Mouse (Mus musculus) cortical plate, adult 2 months (tissue): ENCODE data around the gene Dab1.

Source experiments
- CTCF ChIP-seq: fragments of 200-500 bp; IDR thresholded peaks from 2 replicates; pipeline ENCODE4 v1.5.1; 2011; ENCODE audit warnings: mild to moderate bottlenecking, control low read depth, low read length; ENCODE audit not compliant: insufficient read depth; ENCODE audit errors: extremely low read depth
- POLR2A ChIP-seq: fragments of 200-500 bp; IDR thresholded peaks from 2 replicates; pipeline ENCODE4 v1.6.1; 2011; ENCODE audit warnings: mild to moderate bottlenecking, low read length, control low read depth; ENCODE audit not compliant: insufficient read depth; ENCODE audit errors: extremely low read depth

DNA sequence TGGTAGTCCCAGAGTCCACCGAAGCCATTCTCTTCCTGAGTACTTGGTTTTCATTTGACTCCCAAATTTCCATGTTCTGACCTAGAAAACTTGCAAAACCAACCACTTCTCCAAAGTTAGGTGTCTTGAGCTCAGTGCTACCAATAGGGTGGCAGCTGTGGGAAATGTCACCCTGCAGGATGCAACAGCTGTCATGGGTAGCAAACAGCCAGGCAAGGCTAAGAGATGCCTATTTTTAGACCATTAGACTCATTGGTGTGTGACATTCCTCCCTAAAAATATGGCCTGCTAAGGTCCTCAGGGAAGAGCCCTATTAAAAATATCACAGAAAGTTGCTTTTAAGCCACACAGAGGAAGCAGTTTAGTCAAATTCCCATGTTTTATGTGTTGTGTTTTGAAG, 829.0 kb downstream of the Dab1 start:
- TF ChIP-seq CTCF (no peak), POLR2A (no peak)
